Mouse (Mus musculus): ENCODE results near the gene Ngrn. TPM values are rescaled to one million over a fixed set of nuclear protein-coding genes. Genes with fewer than 3 reads are reported as not detected.

Ngrn gene
- total RNA-seq, 2 experiments from 2014 or later: 40.8 to 45.3 TPM

DNA sequence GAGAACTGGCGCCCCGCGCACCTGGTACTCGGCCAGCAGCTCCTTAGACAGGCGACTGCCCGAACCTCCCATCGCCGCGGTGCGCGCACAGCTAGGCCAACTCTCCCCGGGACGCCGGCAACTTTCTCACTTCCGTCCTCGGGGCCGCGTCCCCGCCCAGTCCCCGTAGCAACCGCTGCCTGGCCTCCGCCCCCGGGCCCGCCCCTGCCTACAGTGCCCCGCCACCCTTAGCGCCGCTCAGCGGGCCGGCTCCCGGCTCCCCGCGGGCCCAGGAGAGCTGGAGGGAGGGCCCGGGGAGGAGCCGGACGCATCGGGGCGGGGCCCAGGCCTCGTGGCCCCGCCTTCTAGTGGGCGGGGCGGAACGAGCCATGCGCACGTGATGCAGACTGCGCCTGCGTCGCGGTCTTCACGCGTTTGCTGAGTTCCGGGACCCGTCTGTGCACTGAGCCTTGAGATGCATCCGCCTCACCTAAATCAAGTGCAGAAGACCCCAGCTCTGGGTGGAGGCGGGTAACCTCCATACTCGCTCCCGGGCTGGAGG, 28.5 kb upstream of the Ngrn start, which contains the start of the genes Cib1 and Gdpgp1:
Gene Cib1, minus strand, starts transcription at position 325 of the 541 bp plus-strand sequence.
Gene Gdpgp1, plus strand, starts transcription at position 377 of the 541 bp plus-strand sequence.
- intact Hi-C loops (cut with DNase I): no loop called here
- peak; percentile 93 to 95 for DNase-seq (ENCODE audit: extremely low spot score in 1 of 2, low spot score in 2 of 2)
- Histone ChIP-seq H3K27ac (peak within 1 kb of the TSS; percentile 63), H3K4me3 (peak within 1 kb of the TSS; percentile 77)
- no peak; the same call in 1 of the 2 replicates for TF ChIP-seq CTCF (IDR thresholded peaks at IDR 0.05)

DNA sequence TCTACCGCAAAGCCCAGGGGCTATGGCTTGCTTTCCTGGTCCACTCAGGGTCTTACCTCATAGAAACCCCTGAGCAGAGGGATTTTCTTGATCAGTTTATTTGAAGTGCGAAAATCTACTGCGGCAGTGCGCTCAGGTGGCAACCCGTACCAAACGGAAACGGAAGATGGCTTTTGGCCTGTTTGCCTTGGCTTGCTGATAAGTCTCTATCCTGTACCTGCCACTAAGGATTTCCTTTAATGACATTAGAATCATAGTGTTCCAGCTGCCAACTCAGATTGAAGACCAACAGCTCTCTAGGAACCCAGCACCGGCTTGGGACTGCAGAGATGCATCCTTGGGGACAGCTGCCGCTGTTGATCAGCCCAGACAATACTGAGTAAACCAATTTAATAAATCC, 27.2 kb upstream of the Ngrn start:
- TF ChIP-seq CTCF (IDR thresholded peaks at IDR 0.05): no peak
- peak overlapping the region; percentile 22 for H3K4me3 ChIP-seq
- no peak for DNase-seq (ENCODE audit: extremely low spot score in 1 of 2, low spot score in 2 of 2)
- intact Hi-C loops (cut with DNase I): no loop called here
- H3K27ac ChIP-seq: no peak overlapping the region

DNA sequence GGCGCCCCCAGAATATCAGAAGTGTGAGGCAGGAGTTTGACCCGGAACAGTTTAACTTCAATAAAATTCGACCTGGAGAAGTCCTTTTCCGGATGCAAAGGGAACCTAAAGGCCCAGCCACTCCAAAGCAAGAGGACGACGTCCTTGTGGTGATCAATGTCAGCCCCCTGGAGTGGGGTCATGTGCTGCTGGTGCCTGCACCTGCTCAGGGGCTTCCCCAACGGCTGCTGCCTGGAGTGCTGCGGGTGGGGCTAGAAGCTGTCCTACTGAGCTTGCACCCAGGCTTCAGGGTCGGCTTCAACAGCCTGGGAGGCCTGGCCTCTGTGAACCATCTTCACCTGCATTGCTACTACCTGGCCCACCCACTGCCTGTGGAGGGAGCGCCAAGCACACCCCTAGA, 22.5 kb upstream of the Ngrn start:
- H3K27ac ChIP-seq: no peak overlapping the region
- no peak for DNase-seq (ENCODE audit: extremely low spot score in 1 of 2, low spot score in 2 of 2)
- no peak for TF ChIP-seq CTCF (IDR thresholded peaks at IDR 0.05)
- H3K4me3 ChIP-seq: no peak overlapping the region
- intact Hi-C loops (cut with DNase I): no loop called here

DNA sequence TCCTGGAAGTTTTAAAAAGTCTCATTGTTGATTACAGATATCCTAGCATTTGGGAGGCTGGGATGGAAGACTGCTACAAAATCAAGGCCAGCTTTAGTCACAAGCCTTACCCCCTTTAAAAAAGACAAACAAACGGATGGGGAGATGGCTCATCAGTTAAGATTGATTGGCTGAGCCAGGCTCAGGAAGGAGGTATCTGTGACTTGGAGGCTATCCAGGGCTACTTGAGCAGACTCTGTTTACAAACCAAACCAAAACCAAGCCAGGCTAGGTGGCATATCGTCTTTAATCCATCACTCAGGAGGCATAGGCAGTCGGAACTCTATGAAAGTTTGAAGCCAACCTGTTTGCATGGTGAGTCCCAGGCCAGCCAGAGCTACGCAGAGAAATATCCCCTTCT, 19.4 kb upstream of the Ngrn start:
- no peak for DNase-seq (ENCODE audit: extremely low spot score in 1 of 2, low spot score in 2 of 2)
- Histone ChIP-seq H3K4me3 (no peak overlapping the region), H3K27ac (no peak overlapping the region)
- TF ChIP-seq CTCF (IDR thresholded peaks at IDR 0.05): no peak
- intact Hi-C loops (cut with DNase I): no loop called here

DNA sequence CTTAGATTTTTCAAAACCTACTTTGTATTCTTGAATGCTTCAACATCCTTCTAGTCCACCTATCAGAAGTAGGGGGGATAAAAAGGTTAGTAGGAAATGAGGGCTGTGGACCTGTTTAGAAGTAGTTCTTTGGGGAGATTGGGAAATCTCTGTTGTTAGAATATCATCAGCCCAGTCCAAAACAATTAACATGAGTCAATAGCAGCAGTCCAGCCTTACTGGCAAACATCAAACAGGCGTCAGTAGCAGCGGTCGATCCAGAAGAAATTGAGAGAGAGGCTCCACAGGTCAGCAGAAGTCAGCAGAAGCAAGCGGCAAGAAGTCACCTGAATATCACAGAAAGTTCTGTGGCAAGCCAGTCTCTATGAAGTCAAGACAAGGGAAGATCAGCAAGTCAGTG, 16.2 kb upstream of the Ngrn start:
- no peak for TF ChIP-seq CTCF (IDR thresholded peaks at IDR 0.05)
- H3K27ac ChIP-seq: no peak overlapping the region

DNA sequence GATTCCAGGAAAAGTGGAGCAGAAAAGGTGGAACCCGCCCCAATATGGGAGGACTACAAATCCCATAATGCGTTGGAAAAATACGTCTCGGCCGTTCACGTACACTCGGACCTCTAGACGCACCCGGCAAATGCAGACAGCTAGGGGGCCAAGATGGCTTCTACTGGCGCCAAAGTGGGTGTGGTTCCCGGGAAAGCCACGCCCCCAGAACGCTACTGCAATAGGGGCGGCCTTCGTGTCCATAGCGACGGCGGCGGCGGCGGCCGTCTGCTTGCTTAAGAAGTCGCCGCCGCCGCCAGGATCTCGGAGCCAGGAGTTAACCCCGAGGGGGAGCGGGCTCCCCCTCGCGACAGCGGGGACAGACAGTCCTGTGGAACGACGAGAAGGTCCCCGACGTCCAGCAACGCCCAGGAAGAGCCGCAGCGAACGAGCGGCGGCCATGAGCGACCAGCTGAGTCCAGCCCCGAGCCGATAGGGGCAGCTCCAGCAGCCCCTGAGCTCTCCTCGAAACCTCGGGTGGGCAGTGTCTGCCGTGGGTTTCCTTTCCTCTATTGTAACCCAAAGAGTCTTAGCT, 14.8 kb upstream of the Ngrn start, which contains the start of gene Ttll13:
Gene Ttll13, plus strand, starts transcription at position 229 of the 574 bp plus-strand sequence.
- peak; percentile 93 to 94 for DNase-seq (ENCODE audit: extremely low spot score in 1 of 2, low spot score in 2 of 2)
- Histone ChIP-seq H3K4me3 (peak within 1 kb of the TSS; percentile 77), H3K27ac (peak within 1 kb of the TSS; percentile 83)
- intact Hi-C loops (cut with DNase I): no loop called here
- peak; percentile 50 for TF ChIP-seq CTCF (IDR thresholded peaks at IDR 0.05)

More for the DNA sequence above, 16.2 kb upstream of the Ngrn start:
- no peak for DNase-seq (ENCODE audit: extremely low spot score in 1 of 2, low spot score in 2 of 2)
- H3K4me3 ChIP-seq: no peak overlapping the region
- intact Hi-C loops (cut with DNase I): no loop called here

DNA sequence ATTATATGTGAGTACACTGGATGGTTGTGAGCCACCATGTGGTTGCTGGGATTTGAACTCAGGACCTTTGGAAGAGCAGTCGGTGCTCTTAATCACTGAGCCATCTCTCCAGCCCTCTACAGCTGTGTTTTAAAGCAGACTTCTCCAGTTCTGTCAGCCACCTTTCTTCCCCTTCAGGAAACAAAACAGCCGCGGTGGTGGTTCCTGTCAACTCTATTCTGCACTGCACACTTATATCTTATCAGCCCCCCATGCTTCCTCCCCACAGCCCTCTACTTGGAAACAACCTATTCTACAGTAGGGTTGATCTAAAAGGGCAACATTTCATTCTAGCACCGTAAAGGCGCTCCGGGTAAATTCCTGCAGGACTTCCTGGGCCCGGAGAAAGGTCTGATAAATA, 14.2 kb upstream of the Ngrn start:
- DNase-seq (ENCODE audit: extremely low spot score in 1 of 2, low spot score in 2 of 2): no peak
- no peak overlapping the region for H3K27ac ChIP-seq
- peak overlapping the region; percentile 77 for H3K4me3 ChIP-seq
- TF ChIP-seq CTCF (IDR thresholded peaks at IDR 0.05): no peak
- intact Hi-C loops (cut with DNase I): no loop called here

DNA sequence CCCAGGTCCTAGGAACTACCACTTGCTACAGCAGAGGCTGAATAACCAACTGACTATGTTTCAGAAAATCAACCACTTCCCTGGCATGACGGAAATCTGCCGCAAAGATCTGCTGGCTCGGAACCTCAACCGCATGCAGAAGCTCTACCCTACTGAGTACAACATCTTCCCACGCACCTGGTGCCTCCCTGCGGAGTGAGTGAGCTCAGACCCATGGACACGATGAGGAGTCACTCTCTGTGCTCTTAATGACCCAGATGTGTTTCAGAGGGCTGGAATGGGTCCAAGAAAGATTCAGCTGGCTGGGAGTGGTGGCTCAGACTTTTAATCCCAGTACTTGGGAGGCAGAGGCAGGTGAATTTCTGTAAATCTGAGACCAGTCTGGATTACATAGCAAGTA, 8.6 kb upstream of the Ngrn start:
- intact Hi-C loops (cut with DNase I): no loop called here
- Histone ChIP-seq H3K4me3 (no peak overlapping the region), H3K27ac (no peak overlapping the region)
- no peak for TF ChIP-seq CTCF (IDR thresholded peaks at IDR 0.05)
- DNase-seq (ENCODE audit: extremely low spot score in 1 of 2, low spot score in 2 of 2): no peak

DNA sequence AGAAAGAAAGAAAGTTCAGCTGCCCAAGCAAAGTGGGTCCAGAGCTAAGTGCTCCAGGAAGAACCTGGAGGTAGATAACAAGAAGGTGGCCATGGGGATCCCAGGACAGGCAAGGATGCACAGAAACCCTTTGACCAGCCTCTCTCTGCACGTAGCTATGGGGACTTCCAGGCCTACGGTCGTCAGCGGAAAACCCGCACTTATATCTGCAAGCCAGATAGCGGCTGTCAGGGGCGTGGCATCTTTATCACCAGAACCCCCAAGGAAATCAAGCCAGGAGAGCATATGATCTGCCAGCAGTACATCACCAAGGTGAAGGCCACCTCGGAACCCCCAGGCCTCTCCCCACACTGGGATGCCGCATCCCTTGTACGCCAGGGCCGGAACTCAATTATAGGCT, 8.1 kb upstream of the Ngrn start:
- no peak for DNase-seq (ENCODE audit: extremely low spot score in 1 of 2, low spot score in 2 of 2)
- no peak for TF ChIP-seq CTCF (IDR thresholded peaks at IDR 0.05)
- no peak overlapping the region for H3K4me3 ChIP-seq
- no peak overlapping the region for H3K27ac ChIP-seq
- intact Hi-C loops (cut with DNase I): no loop called here

DNA sequence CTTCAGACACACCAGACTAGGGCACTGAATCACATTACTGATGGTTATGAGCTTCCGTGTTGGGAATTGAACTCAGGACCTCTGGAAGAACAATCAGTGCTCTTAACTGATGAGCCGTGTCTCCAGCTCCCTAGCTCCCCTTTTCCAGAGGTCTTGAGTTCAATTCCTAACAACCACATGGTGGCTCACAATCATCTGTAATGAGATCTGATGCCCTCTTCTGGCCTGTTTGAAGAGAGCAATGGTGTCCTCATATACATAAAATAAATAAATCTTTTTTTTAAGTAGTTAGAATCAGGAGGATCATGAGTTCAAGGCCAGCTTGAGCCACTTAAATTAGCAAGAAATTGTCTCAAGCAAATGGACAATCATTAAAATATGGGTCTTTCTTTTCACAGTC, 5.0 kb upstream of the Ngrn start:
- intact Hi-C loops (cut with DNase I): loop anchor here (2.0 kb wide), 1 partner anchor 115 kb away; no protein-coding TSS in a partner anchor
- DNase-seq (ENCODE audit: extremely low spot score in 1 of 2, low spot score in 2 of 2): no peak
- Histone ChIP-seq H3K4me3 (no peak overlapping the region), H3K27ac (no peak overlapping the region)
- TF ChIP-seq CTCF (IDR thresholded peaks at IDR 0.05): peak; percentile 44

DNA sequence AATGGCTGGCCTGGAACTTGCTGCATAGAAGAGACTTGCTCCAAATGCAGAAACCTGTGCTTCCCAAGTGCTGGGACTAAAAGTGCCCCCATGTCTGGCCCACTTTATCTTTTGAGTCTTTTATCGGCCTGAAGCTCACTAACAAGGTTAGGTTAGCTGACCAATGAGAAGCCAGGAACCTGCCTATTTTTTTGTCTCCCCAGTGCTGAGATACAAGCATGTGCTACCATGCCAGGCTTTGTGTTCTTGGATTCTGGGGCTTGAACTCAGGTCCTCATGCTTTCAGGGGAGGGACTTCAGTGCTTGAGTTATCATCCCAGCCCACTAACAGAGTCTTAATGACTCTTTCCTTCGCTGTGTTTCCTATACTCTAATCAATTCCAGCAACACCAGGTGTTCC, 3.3 kb upstream of the Ngrn start:
- H3K4me3 ChIP-seq: no peak overlapping the region
- no peak overlapping the region for H3K27ac ChIP-seq
- no peak for DNase-seq (ENCODE audit: extremely low spot score in 1 of 2, low spot score in 2 of 2)
- no peak for TF ChIP-seq CTCF (IDR thresholded peaks at IDR 0.05)
- intact Hi-C loops (cut with DNase I): loop anchor here (2.0 kb wide), 1 partner anchor 117 kb away; no protein-coding TSS in a partner anchor

DNA sequence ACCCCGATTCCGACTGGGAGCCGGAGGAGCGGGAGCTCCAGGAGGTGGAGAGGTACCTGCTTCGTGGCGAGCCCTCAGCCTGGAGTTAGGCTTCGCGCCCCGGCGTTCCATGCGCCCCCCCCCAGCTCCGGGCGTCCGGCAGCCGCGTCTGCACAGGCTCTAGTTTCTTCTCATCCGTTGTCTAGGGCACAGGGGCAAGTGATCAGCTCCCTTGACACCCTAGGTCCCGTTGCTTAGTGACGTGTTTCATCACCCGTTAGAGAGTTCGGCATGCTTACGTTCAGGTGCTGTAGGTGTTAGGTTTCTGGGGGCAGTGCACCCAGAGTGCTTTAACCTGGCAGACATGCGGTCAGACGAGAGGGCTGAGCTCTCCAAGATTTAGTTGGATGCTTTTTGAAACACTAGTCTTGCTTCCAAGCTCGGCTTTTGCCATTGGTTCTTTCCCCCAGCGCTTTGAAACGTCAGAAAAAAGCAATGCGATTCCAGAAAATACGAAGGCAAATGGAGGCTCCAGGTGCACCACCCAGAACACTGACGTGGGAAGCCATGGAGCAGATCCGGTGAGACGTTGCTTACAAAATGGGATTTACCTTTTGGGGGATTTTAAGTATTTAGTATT, 466 bp downstream of the Ngrn start:
- Histone ChIP-seq H3K27ac (peak overlapping the region; percentile 85), H3K4me3 (peak overlapping the region; percentile 79)
- no peak for DNase-seq (ENCODE audit: extremely low spot score in 1 of 2, low spot score in 2 of 2)
- intact Hi-C loops (cut with DNase I): no loop called here
- no peak for TF ChIP-seq CTCF (IDR thresholded peaks at IDR 0.05)
